Mouse (Mus musculus) G1E (cell line): ENCODE measurements around the gene Pif1.

Experiments used
- CTCF ChIP-seq: IDR thresholded peaks from 2 replicates; pipeline ENCODE4 v1.5.1; 2012; ENCODE audit warnings: low read depth, low read length, inconsistent platforms, mixed read lengths
- GATA1 ChIP-seq: IDR thresholded peaks from 2 replicates; pipeline ENCODE4 v1.6.1; 2012; ENCODE audit warnings: borderline replicate concordance, low read length, inconsistent platforms, mixed read lengths
- GATA2 ChIP-seq: IDR thresholded peaks from 2 replicates; pipeline ENCODE4 v1.6.1; 2012; ENCODE audit warnings: low read depth, low read length, inconsistent platforms, borderline replicate concordance
- POLR2AphosphoS5 ChIP-seq: IDR thresholded peaks from 2 replicates; pipeline ENCODE4 v1.6.1; 2012; ENCODE audit warnings: low read depth, low read length, inconsistent platforms; ENCODE audit not compliant: insufficient replicate concordance
- TAL1 ChIP-seq: conservative IDR thresholded peaks from 2 replicates; pipeline ENCODE4 v1.6.1; 2012; ENCODE audit warnings: low read depth, low read length, inconsistent platforms, mixed read lengths

DNA sequence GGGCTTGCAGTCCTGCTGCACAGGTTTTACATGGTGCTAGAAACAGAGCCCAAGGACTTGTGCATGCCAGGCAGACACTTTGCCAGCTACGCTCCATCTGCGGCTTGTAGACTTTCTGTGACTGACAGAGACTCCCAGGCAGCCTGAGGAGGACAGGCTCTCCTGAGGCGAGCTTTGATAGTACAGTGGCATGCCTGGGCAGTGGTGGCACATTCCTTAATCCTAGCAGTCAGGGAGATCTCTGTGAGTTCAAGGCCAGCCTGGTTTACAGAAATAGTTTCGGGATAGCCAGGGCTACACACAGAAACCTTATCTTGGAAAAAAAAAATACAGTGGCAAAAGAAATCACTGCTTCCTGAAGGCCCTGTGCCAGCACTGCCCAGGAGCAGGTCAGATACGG is 39.8 kb upstream of the Pif1 start:
- TF ChIP-seq CTCF (no peak), TAL1 (no peak), GATA1 (no peak), POLR2AphosphoS5 (no peak), GATA2 (no peak)
